Mouse (Mus musculus) forebrain, embryonic 14.5 days (tissue): ENCODE data around the gene Ankfn1. TPM values are rescaled to one million over a fixed set of nuclear protein-coding genes. Genes with fewer than 3 reads are reported as not detected.

Experiments
- polyA plus RNA-seq: library from polyadenylated mRNA; unstranded; fragments of >200 nt; fragmentation: Nextera tagmentation; extraction: Ambion mirVana; gene quantifications from 2 replicates; pipeline ENCODE4 v1.2.1, GENCODE M21; 2014

Gene Ankfn1
- polyA plus RNA-seq, 1 experiment from 2014 or later: 2.4 TPM

Other genes starting within 250 kb of the Ankfn1 start
- gene Pctp, start 225.2 kb upstream of the Ankfn1 start, polyA plus RNA-seq: 0.48 and 0.80 TPM in 2 replicates